ENCODE assay signal across 26 mouse cellular contexts in the genomic region with DNA sequence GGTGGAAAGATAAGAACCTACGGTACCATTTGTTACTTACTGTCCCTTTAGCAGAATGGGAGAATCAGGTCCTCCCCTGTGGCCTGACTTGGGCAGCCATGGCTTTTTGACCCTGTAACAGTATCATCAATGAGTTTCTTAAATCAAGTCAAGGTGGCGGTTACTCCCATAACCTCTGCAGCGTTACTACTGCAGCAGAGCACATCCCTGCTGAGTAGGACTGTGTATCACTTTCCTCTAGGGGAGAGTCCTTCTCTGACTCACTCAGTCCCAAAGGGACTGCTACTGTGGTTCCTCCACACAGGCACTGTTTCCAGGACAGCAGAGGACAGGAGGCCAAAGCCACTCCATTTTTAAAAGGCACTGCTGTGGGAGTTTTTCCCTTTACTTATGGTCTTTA. TPM values are rescaled to one million over a fixed set of nuclear protein-coding genes. Genes with fewer than 3 reads are reported as not detected.
DNase-seq lines count a peak whose midpoint lies in the region; ATAC-seq and TF ChIP-seq lines count a peak whose summit lies in the region.
"Had no signal": no experiment of that assay in that cellular context is flagged by ENCODE, and none has a peak within 500 bp of the region (broad histone marks: within the 10 kb centered on the region; RNA-seq: fewer than 3 reads in every experiment).

No protein-coding gene starts in this region.

- no peak for TF ChIP-seq POLR2A in kidney, adult 2 months (IDR thresholded peaks at IDR 0.05; ENCODE audit: low read depth, low read length)

- H3K36me3 ChIP-seq in kidney, embryonic 15.5 days: peaks cover 79% of the 10 kb centered on the region
- peaks cover 21% of the 10 kb centered on the region for H3K36me3 ChIP-seq in kidney, postnatal 0 days (ENCODE audit: insufficient read depth, low read length)
- H3K36me3 ChIP-seq in kidney, adult 2 months (ENCODE audit: control insufficient read depth, insufficient read depth, low read length): peaks cover 1% of the 10 kb centered on the region

- no peak overlapping the region for H3K27ac ChIP-seq in kidney, embryonic 15.5 days
- H3K27ac ChIP-seq in kidney, postnatal 0 days: no peak overlapping the region
- H3K27ac ChIP-seq in kidney, adult 2 months (ENCODE audit: insufficient read depth, low read depth, low read length): no peak overlapping the region
- H3K27ac ChIP-seq: embryonic facial prominence, embryonic 10.5 days; embryonic facial prominence, embryonic 12.5 days had no signal

- WGBS in kidney, embryonic 15.5 days: 48% methylated on average over 3 of the region's 3 CpGs
- 33% methylated on average over 3 of the region's 3 CpGs for whole genome bisulfite sequencing in kidney, postnatal 0 days
- 77% methylated on average over 3 of the region's 3 CpGs for WGBS in kidney, adult 2 months

- intact Hi-C loops in heart, postnatal 10 days (cut with DNase I): no loop called here

- no peak for TF ChIP-seq CTCF in kidney, postnatal 0 days (IDR thresholded peaks at IDR 0.05; ENCODE audit: low read depth)
- TF ChIP-seq CTCF in kidney, adult 2 months (conservative IDR thresholded peaks at IDR 0.05; ENCODE audit: insufficient read depth, insufficient read length, low read depth, low read length): no peak

- no peaks in the 10 kb centered on the region for H3K4me1 ChIP-seq in kidney, embryonic 15.5 days
- H3K4me1 ChIP-seq in kidney, postnatal 0 days (replicated peaks; ENCODE audit: insufficient read depth, low read length): no peaks in the 10 kb centered on the region
- no peaks in the 10 kb centered on the region for H3K4me1 ChIP-seq in kidney, adult 2 months (ENCODE audit: control insufficient read depth, insufficient read depth, low read length)
- H3K4me1 ChIP-seq: embryonic facial prominence, embryonic 10.5 days; embryonic facial prominence, embryonic 12.5 days had no signal

- no peak overlapping the region for H3K4me2 ChIP-seq in kidney, embryonic 15.5 days
- no peak overlapping the region for H3K4me2 ChIP-seq in kidney, postnatal 0 days (ENCODE audit: low read length)
- H3K4me2 ChIP-seq: embryonic facial prominence, embryonic 12.5 days had no signal

- H3K9ac ChIP-seq in kidney, embryonic 15.5 days: no peak overlapping the region
- H3K9ac ChIP-seq in kidney, postnatal 0 days (ENCODE audit: low read depth, low read length): no peak overlapping the region
- H3K9ac ChIP-seq: embryonic facial prominence, embryonic 12.5 days had no signal

- H3K27me3 ChIP-seq in kidney, embryonic 15.5 days: no peaks in the 10 kb centered on the region
- H3K27me3 ChIP-seq in kidney, postnatal 0 days (ENCODE audit: insufficient read depth, low read length): no peaks in the 10 kb centered on the region
- H3K27me3 ChIP-seq in kidney, adult 2 months (replicated peaks; ENCODE audit: control insufficient read depth, insufficient read depth, low read length): no peaks in the 10 kb centered on the region
- H3K27me3 ChIP-seq: embryonic facial prominence, embryonic 12.5 days; Patski had no signal

- H3K9me3 ChIP-seq in kidney, embryonic 15.5 days (replicated peaks): no peaks in the 10 kb centered on the region
- no peaks in the 10 kb centered on the region for H3K9me3 ChIP-seq in kidney, postnatal 0 days (replicated peaks; ENCODE audit: low read length)
- H3K9me3 ChIP-seq: embryonic facial prominence, embryonic 10.5 days; embryonic facial prominence, embryonic 12.5 days; G1E had no signal

- ATAC-seq in kidney, embryonic 15.5 days (replicated peaks; ENCODE audit: low FRiP score): peak; percentile 76
- peak; percentile 25; the same call in 1 of the 2 replicates for ATAC-seq in kidney, postnatal 0 days (replicated peaks; ENCODE audit: low FRiP score, low read depth)
- no peak for ATAC-seq in megakaryocyte progenitor cell, adult 5-6 weeks (replicated peaks; ENCODE audit: poor library complexity)
- ATAC-seq: activated CD4-positive, CD25-positive, alpha-beta regulatory T cell, adult 4 months; forebrain, embryonic 14.5 days; forebrain, embryonic 16.5 days; Patski had no signal

- H3K4me3 ChIP-seq in kidney, embryonic 15.5 days (replicated peaks): no peak overlapping the region
- no peak overlapping the region for H3K4me3 ChIP-seq in kidney, postnatal 0 days (replicated peaks; ENCODE audit: low read depth, low read length)
- H3K4me3 ChIP-seq in kidney, adult 2 months (ENCODE audit: insufficient read depth, low read depth, low read length): no peak overlapping the region
- H3K4me3 ChIP-seq: embryonic facial prominence, embryonic 10.5 days; embryonic facial prominence, embryonic 12.5 days had no signal

- DNase-seq in heart, adult 11 months: peak; percentile 63
- no peak for DNase-seq in heart, postnatal 10 days
- DNase-seq in kidney, postnatal 10 days: no peak
- DNase-seq in kidney, postnatal 0 days (ENCODE audit: low spot score): peak; percentile 61
- DNase-seq in kidney, adult 2 months: no peak
- DNase-seq: adrenal gland, adult 8-10 months; adrenal gland, postnatal 14 days; adrenal gland, postnatal 36 days; cerebellum, adult 11-12 months; cerebellum, adult 2 months; cerebellum, adult 9-10 months; cerebellum, postnatal 10 days; cerebellum, postnatal 25 days had no signal

RNA-seq across cellular contexts. Expression of a gene that starts 18.2 kb away (rescaled TPM):
- total RNA-seq in heart, postnatal 10 days (2021): 10 to 100 TPM; 45.3 to 45.5 TPM
- polyA plus RNA-seq in kidney, embryonic 15.5 days (2015; fragmentation: Nextera tagmentation; extraction: Ambion mirVana): 46.1 and 47.3 TPM in 2 replicates
- polyA plus RNA-seq in kidney, postnatal 0 days (2015; fragmentation: Nextera tagmentation; extraction: Ambion mirVana): 40.2 and 41.4 TPM in 2 replicates
- polyA plus RNA-seq in kidney, adult 2 months (2012; rRNA removed): 19.9 and 22.6 TPM in 2 replicates
- 42.0 and 45.9 TPM in 2 replicates for total RNA-seq in megakaryocyte progenitor cell, adult 5-6 weeks (2015)
- total RNA-seq in megakaryocyte progenitor cell, adult 5-6 weeks (2017): 47.6 and 61.4 TPM in 2 replicates

RNA-seq across cellular contexts. Expression of a gene that starts 28.2 kb away (rescaled TPM):
- total RNA-seq in heart, postnatal 10 days (2021): 100 to 1,000 TPM; 106 to 112 TPM
- polyA plus RNA-seq in kidney, embryonic 15.5 days (2015; fragmentation: Nextera tagmentation; extraction: Ambion mirVana): 236 and 242 TPM in 2 replicates
- polyA plus RNA-seq in kidney, postnatal 0 days (2015; fragmentation: Nextera tagmentation; extraction: Ambion mirVana): 280 and 288 TPM in 2 replicates
- polyA plus RNA-seq in kidney, adult 2 months (2012; rRNA removed): 82.6 and 107 TPM in 2 replicates
- 114 and 130 TPM in 2 replicates for total RNA-seq in megakaryocyte progenitor cell, adult 5-6 weeks (2015)
- total RNA-seq in megakaryocyte progenitor cell, adult 5-6 weeks (2017): 125 and 126 TPM in 2 replicates

RNA-seq across cellular contexts. Expression of a gene that starts 54.9 kb away (rescaled TPM):
- 100 to 1,000 TPM; 125 to 138 TPM for total RNA-seq in heart, postnatal 10 days (2021)
- polyA plus RNA-seq in kidney, embryonic 15.5 days (2015; fragmentation: Nextera tagmentation; extraction: Ambion mirVana): 356 and 375 TPM in 2 replicates
- polyA plus RNA-seq in kidney, postnatal 0 days (2015; fragmentation: Nextera tagmentation; extraction: Ambion mirVana): 240 and 259 TPM in 2 replicates
- polyA plus RNA-seq in kidney, adult 2 months (2012; rRNA removed): 17.5 and 33.6 TPM in 2 replicates
- 424 and 430 TPM in 2 replicates for total RNA-seq in megakaryocyte progenitor cell, adult 5-6 weeks (2015)
- total RNA-seq in megakaryocyte progenitor cell, adult 5-6 weeks (2017): 161 and 224 TPM in 2 replicates

RNA-seq across cellular contexts. Expression of a gene that starts 55.8 kb away (rescaled TPM):
- not detected for total RNA-seq in heart, postnatal 10 days (2021)
- polyA plus RNA-seq in kidney, embryonic 15.5 days (2015; fragmentation: Nextera tagmentation; extraction: Ambion mirVana): 0.23 TPM in 1 of 2 replicates, not detected in the other
- polyA plus RNA-seq in kidney, postnatal 0 days (2015; fragmentation: Nextera tagmentation; extraction: Ambion mirVana): not detected in 2 replicates
- polyA plus RNA-seq in kidney, adult 2 months (2012; rRNA removed): 0.08 and 0.31 TPM in 2 replicates
- total RNA-seq in megakaryocyte progenitor cell, adult 5-6 weeks (2015): not detected in 2 replicates
- not detected in 2 replicates for total RNA-seq in megakaryocyte progenitor cell, adult 5-6 weeks (2017)
- total RNA-seq: G1E had no signal
- polyA plus RNA-seq: C2C12; cerebellum, adult 2 months; cortical plate, adult 2 months; embryonic facial prominence, embryonic 10.5 days; embryonic facial prominence, embryonic 12.5 days; embryonic facial prominence, embryonic 14.5 days; forebrain, embryonic 11.5 days; forebrain, embryonic 14.5 days; forebrain, embryonic 16.5 days; G1E; Patski had no signal

Comparison
In these comparisons a context has a peak if more than half of its experiments do, and no peak if none do; other contexts are left out.
1. DNase-seq: peak in heart, adult 11 months (single experiment) and kidney, postnatal 0 days (single experiment); none in heart, postnatal 10 days (0 of 2), kidney, postnatal 10 days (single experiment) and kidney, adult 2 months (single experiment).